Mouse (Mus musculus) lung, postnatal 14 days (tissue): ENCODE data around the gene Pemt.
A peak's percentile ranks its signal among the peaks of the same experiment; 100 is the strongest.

Experiments used
- DNase-seq: peaks from one replicate; pipeline ENCODE4 v3.0.0; 2021

The Pemt gene

DNA sequence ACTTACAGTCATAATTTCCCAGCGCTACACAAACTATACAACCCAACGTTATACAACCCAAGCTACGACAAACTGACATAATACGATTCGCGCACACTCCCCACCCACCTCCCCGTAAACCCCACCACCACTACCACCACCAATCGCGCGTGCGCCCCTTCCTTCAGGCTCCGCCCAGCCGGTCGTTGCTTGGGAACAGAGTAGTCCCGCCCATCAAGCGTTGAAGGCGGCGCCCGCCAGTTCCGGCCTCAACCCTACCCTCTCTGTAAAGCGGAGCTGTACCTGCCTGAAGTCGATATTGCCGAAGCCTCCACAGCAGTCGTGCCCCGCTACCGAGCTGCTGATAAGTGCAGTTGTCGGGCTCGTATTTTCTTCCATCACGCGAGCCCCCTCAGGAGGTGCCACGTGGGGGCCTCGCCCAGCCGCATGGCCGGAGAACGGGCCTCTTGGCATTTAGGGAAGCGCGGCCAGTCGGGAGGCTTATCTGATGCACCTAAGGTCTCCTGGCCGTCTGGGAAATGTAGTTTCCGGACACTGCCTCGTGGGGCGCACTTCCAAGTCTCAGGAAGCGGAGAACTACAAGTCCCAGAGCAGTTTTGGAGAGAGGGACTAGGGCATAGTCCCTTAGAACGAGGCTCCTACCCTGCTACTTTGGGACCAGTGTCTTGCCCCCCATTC lies at the start of gene Pemt:
Gene Pemt, minus strand, starts transcription at position 432 of the 678 bp plus-strand sequence.
- peak; percentile 94 for DNase-seq

DNA sequence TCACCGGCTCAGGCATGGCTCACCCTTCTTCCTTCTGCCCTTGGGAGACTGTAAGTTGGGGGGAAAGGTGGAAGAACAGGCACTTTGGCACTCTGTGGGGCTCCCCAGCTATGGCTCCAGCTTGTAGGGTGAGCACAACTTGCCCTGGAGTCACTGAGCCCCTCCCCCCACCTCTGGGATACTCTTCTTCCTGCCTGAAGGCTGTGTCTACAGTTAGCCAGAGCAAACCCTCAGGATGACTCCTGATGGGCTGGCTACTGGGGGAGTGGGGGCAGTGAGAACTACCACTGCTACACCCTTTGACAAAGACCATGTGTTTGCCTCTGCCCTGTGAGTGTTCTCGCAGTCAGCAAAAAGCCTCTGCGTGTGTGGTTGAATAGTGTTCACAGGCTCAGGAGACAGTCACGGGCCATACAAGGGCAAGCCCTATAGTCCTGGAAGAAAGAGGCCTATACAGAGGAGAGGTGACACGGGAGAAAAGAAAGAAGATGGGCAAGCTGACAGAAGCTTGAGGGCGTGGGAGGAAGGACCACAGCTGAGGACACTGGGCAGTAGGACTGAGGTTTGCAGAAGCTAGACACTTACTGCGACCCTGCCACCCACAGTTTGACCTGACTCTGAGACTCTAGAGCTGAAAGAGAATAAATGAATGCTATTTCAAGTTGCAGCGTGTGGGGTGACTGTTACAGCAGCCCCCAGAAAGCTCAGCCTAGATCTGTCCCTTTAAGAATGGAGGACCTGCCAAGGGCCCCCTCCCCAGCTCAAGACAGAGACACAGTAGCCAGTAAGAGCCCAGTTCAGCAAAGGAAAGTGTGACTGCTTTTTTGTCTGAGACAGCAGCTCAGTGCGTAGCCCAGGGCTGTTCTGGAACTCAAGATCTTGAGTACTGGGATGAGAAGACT lies 48.9 kb upstream of the Pemt start:
- DNase-seq, result no peak

DNA sequence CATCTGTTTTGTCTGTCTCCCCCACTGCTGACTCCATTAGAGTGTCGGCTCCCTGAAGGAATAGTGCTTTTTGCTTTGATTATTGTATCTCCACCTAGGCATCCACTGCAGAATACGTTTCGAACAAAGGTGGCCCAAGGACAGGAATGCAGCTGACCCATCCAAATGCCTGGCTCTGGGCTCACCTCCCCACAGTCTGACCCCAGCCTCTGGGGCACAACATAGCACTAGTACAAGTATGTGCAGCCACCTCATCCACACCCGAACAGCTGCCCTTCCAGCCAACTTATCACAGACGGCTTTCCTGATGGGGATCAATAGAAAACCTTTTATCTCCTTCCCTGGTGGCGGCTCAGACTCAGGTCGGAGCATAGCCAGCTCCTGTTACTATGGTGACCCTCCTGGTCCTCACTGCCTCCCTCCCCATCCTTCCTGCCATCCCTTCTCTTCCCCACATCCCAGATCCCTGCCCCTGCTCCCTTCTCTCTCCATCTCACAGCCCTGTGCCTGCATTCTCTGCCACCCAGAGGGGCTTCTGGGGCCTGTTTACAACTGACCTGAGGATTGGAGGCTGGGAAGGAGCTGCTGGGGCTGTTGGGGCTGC lies 47.8 kb upstream of the Pemt start:
- DNase-seq, result no peak

DNA sequence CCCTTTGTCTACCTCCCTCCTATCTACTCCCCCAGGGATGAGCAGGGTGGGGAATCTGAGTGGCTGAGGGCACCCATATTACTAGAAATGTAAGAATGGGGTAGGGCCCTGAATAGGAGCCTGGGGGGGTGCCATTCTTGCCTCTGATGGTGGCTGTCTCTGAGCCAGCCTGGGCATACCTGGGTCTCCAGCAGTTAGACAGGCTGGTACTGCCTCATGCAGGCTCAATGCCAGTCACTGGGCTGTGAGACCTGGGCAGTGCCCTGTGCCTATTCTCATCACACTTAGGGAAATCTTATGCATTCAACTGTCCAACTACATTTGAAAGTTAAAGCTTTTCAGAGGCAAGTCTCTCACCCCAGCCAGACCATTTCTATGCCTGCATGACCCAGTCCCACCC lies 46.9 kb upstream of the Pemt start:
- no peak for DNase-seq

DNA sequence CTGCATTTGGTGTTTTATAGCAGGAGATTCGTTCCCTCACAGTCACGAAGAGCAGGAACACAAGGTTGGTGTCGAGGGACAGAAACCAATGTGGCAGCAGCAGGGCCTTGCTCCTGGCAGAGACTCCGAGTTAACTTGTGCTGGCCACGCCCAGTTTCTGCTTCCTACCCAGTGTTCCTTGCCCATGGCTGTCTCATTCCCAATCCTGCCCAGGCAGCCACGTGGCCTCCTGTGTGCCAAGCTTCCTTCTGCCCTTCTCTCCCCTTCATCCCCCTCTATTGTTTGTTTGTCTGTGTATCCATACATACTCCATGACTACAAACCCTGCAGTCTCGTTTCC lies 45.1 kb upstream of the Pemt start:
- DNase-seq, result no peak

DNA sequence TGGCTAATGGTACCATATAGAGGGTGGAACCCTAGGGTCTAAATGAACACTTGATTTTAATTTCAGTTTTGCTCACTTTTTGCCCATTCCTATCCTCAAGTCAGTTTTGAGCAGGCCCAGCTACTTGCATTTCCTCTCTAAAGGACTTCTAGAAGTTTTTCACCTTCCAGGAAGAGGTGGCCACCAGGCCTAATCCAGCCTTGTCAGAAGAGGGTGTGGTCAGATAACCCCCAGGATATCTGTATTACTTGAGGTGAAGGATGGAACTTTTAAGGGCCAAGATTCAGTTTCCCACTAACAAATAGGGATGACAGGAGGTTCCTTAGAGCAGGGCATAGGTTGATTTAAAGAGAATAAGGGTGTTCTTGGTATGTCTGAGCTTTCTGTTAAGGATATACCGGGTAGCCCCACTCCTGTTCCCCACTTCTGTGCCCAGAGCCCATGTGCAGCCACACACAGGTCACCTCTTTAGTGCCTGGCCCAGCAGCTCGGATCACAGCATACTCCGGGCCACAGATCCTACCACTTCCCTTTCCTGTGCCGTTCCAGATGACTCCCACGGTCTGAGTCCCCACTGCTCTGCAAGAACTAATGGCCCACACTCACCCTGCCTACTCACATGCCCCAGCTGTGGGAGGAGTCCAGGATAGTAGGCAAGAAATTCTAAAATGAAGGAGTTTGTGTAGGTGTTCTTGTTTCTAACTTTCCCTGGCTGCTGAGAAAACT lies 44.6 kb upstream of the Pemt start:
- DNase-seq, result no peak

DNA sequence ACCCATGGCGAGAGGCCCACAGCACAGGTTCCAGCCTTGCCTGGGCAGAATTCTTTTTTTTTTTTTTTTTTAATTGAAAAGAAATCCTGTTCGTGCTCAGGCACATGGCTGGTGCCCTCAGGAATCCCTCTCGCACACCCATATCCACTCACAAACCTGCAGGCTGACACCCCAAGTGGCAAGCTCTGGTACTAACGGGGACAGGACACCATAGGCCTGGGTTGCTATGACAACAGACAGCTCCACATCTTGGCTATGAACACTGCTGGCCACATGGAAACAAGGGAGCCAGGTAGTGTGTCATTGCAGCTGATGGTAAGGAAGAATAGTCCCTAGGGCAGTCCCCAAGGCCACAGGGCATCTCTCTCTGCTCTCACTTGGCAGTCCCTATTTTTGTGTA lies 42.7 kb upstream of the Pemt start:
- no peak for DNase-seq

DNA sequence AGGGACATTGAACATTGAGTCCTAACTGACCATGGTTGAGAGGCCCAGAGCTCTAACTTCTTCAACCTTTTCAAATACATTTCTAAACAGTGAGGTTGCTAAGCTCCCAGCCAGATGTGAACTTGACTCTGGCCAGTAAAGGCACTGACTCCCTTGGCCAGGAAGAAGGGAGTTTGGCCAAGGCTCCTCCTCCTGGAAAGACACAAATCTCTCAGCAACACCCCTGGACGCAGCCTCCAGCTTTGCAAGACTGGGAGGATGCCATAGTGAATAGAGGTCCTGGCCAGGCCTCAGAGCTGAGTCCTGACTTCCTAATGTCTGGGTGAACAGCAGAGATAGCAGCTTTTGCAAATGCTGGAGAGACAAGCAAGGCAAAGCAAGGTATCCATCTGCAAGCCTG lies 40.4 kb upstream of the Pemt start:
- no peak for DNase-seq

DNA sequence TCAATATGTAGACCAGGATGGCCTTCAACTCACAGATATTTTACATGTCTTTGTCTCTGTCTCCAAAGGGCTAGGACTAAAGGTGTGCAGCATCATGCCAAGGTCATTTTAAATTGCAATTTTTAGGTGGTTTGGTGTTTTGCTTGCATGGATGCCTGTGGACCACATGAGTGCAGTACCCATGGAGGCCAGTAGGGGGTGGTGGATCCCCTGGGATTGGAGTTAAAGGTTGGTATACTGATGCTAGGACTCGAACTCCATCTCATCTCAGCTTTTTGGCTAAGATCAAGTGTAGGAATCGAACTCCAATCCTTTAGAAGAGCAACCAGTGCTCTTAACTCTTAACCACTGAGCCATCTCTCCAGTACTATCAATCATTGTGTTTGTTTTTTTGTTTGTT lies 38.3 kb upstream of the Pemt start:
- peak; percentile 62 for DNase-seq

DNA sequence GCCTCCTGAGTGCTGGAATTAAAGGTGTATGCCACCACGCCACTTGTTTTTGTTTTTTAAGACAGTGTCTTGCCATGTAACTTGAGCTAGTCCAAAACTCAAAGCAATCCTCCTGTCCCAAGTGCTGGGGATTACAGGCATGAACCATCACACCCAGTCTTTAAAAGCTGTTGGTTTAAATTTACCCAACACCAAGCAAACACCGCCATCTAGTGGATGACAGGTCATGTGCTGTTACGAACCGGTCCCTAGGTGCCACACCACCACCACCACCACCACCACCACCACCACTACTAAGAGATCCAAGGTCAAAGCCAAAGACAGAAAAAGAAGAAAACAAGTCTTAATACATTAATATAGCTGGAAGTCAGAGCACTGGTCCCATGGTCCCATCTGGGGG lies 30.5 kb upstream of the Pemt start:
- peak; percentile 85 for DNase-seq

DNA sequence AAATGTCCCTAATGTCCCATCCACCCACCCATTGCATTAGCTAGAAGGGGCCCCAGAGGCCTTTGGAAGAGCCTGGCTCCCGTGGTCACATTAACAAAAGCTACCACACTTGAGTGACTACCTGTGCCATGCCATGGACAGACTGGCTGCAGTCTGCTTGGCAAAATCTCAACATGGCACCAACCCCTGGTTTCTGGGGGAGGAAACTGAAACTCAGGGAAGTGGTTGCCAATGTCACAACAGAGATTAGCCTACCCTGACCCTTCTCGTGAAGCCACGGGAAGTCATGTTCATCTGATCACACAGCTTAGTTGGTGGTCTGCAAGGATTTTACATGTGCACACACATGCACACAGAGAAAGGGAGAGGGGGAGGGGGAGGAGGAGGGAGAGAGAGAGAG lies 29.9 kb upstream of the Pemt start:
- no peak for DNase-seq

DNA sequence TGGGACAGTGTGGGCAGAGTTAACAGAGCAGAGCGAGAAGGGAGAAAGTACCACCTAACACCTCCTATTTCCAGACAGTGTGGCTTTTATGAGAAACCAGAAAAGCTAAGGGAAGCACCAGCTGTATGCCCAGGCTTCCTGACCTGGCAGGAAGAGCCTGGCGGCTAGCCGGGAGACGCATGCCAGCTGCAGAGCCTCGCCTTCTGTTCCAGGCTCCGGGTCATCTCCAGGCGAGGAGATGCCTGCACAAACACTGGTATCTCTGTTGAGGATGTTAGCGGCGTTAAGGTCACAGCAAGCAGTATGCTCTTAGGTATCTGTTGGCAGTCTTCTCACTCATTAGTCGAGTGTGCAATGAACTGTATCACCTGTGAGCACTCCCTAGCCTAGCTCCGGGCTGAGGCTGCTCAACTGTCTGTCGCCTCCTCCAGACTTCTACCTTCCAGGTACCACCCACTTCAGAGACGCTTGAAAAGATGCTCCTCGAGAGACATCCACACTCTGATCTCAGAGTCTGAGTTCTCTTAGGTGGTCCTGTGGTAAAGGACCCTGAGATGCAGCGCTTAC lies 27.7 kb upstream of the Pemt start:
- no peak for DNase-seq

DNA sequence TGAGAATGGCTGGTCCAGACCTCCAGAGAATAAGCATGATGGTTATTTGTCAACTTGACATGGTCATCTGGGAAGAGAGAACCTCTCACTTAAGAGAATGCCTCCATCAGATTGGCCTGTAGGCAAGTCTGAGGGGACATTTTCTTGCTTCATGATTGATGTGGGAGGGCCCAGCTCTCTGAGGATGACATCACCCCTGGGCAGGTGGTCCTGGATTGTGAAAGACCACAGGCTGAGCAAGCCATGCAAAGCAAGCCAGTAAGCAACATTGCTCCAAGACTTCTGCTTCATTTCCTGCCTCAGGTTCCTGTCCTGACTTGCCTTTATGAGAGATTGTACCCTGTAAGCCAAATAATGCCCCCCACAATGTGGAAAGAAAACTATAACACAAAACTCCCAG lies 26.8 kb upstream of the Pemt start:
- DNase-seq, result no peak

DNA sequence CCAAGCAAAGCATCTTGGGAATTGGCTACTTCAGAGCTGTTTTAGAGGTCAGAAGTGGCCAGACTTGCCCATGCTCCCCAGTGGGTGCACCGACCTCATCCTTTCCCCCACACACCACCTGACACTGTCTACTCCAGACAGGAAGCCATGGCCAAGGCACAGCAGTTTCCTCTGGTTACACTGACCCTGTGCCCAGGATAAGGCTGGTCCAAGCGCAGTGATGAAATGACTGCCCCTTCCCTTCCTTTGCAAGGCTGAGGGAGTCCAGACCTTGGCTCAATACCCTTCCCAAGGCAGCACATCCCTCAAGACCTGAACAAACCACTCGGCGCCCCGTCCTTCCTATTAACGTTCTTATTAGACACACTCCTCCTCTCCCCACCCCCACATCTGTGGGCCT lies 24.9 kb upstream of the Pemt start:
- DNase-seq, result no peak

DNA sequence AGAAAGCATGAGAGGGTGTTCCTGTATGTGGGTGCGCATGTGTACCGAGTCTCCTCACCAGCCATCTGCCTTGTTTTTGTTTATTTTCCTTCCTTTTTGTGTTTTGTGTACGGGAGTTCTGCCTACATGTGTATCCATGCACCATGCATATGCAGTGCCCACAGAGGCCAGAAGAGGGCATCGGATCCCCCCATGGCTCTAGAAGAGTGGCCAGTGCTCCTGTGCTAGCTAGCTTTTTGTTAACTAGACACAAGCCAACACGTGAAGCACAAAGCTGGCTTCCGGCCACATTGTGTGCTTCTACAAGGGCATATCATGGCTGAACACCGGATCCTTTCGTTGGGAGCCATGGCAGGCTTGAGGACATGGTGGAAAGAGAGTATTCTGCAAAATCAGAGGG lies 24.3 kb upstream of the Pemt start:
- peak; percentile 65 for DNase-seq

DNA sequence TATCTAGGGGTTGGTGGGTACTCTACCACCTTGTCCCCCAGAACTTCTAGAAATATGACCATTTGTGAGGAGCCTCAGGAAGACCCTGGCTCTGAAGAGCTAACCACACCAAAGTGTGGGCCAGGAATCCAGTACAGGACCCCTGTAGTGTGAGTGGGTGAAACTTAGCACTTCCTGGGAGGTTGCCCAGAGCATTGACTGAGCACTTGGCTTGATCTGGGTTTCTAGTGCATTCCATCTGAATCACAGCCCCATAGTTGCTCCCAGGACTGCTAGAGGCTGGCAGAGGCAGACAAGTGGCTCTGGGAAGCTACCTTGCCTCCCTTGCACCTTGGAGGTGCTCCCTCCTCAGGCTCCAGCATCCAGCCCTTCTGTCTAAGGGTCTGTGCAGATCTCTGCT lies 22.3 kb upstream of the Pemt start:
- no peak for DNase-seq

DNA sequence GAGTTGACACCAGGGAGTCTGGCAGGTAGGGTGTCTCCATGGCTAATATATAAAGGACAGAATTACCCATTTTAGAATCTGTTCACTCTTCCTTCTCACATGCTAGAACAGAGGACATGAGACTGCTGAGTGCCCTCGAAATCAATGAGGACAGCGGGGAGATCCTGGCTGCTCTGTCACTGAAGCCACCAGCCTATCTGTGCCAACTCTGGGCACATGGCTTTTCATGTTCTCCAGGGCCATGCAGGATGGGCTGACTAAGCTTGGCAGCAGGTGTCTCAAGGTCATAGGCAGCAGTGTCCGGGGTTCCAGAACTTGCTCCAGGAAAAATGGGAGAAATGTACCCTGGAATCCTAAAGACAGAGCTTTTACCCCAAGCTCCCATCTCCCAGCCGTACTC lies 21.4 kb upstream of the Pemt start:
- no peak for DNase-seq

DNA sequence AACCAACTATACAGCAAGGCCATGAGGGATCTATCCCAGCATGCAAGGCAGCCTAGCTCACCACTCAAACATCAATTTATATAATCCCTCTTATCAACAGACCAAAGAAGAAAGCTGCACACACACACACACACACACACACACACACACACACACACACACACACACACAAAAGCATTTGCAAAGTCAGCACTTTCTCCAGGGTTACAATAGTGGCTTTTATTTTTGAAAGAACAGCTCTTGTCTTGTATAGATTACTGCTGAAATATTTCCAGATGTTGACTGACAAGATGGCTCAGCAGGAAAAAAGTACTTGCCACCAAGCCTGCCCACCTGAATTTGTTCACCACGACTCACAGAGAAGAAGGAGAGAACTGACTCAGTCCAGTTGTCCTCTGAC lies 19.0 kb upstream of the Pemt start:
- no peak for DNase-seq

DNA sequence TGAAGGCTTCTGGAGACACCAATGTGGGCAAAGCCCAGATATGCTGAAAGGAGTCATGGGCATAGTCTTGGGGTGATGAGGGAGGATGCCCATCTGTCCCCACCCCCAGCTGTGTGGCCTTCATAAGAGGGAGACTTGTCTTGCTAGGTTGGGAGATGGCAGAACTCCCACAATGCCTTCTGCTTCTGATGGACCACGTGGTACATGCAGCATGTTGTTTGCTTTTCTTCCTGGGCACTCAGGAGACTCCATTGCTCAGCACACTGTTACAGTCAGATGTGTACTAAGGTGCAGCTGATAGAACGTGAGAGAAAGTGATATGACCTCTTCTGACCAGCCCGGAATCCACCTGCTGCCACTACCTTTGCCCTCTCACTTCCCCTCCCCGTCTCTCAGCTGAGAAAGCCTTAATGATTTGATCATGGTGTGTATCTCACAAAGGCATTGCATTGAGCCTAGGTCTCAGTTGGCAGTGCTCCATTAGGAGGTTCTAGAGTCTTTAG lies 15.3 kb upstream of the Pemt start:
- no peak for DNase-seq

DNA sequence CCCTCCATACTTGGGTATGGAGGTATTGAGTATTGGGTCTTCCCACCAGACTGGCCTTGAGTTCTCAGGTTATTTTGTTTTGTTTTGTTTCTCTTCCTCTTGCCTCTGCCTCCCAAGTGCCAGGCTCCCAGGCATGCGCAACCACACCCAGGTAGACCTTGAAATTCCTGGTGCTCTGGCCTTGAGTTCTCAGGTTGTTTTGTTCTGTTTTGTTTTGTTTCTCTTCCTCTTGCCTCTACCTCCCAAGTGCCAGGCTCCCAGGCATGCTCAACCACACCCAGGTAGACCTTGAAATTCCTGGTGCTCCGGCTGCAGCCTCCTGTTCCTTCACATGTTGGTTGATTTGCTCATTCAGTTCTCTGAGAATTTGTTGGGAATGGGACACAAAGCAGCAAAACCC lies 13.7 kb upstream of the Pemt start:
- no peak for DNase-seq

DNA sequence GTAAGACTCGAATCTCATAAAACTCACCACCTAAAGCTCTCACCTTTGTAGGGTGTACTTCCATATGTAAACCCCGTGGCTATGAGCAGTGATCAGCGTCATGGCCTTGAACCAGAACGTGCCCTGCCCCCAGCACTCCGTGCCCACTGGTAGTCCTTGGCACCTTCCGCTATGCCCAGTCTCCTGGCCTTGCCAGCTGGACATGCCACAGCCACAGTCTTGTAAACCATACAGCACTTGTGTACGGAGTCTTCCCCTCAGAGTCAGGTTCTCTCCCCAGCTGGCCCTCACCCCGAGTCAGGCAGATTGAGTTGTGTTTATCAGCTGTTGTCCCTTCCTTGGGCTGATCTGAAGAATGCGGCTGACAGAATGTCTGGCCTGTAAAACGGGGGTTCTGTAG lies 12.2 kb upstream of the Pemt start:
- DNase-seq, result no peak

DNA sequence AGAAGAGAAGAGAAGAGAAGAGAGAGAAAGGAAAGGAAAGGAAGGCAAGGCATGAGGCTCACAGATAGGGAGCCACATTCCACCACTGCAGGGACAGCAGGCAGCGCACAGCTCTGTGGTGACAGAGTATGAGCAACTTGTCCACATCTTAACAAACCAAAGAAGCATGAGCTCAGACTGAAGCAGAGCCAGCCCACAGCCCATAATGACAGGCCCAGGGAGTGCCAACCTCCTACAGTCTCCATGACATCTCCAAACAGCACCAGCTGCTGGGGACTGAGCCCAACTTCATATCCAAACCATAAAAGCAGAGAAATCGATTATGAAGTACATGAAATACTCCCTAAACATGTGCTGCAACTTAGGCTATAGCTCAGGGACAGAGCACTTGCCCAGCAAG lies 11.7 kb upstream of the Pemt start:
- no peak for DNase-seq

DNA sequence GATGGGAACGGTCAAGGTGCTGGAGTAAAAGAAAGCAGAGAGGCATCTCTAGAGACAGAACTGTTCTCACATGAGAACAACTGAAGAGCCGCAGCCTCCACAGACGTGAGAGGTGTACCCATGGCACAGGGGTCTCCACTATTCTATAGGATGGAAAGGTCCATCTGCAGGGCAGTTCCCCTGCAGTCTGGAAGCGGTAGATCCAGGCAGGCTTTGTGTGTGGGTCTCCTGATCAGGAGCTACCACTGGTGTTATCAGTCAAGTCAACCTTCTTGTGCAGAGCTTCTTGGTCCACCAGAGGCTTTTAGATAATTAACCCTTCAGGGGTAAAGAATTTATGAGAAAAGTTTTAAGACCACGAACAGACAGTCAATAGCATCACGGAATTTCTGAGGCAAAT lies 10.2 kb upstream of the Pemt start:
- DNase-seq, result no peak
